Mouse (Mus musculus): ENCODE measurements around the gene D17Wsu92e. TPM values are rescaled to one million over a fixed set of nuclear protein-coding genes. Genes with fewer than 3 reads are reported as not detected.

D17Wsu92e gene
- total RNA-seq, 2 experiments from 2014 or later: 133 to 137 TPM

DNA sequence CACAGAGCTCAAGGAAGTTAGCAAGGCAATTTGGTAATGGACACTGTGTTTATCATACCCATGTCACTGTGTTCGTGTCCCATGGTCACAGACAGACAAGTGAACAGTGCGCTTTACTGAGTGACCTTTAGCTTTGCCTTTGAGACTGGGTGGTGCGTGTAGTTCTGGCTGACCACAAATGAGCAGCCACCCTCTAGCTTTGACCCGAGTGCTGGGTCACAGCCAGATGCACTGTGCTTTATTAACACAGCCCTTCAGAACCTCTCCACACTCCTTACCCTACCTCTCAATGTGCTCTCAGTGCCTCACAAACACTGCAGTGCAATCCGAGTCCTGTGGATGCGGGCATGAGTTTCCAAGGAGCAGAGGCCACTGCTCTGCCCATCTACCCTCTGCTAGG, 27.3 kb downstream of the D17Wsu92e start:
- intact Hi-C loops (cut with DNase I): no loop called here
- no peak for DNase-seq (ENCODE audit: low spot score)

DNA sequence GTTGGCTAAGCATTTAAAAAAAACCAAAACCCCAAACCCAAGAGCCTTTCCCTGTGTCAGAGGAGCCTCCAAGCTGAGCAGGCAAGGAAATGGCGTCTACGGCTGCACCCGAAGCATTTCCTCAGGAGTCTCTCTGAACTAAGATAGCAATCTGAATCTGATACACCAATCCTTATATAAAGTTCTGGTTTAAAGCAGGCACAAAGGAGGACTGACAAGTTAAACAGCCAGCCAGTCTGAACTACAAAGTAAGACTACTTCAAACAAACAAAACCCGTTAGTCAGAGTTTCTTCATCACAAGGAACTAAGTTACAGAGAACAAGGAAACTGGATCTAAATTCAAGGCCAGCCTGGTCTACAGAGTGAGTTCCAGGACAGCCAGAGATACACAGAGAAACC, 27.9 kb downstream of the D17Wsu92e start:
- intact Hi-C loops (cut with DNase I): no loop called here
- DNase-seq (ENCODE audit: low spot score): no peak

DNA sequence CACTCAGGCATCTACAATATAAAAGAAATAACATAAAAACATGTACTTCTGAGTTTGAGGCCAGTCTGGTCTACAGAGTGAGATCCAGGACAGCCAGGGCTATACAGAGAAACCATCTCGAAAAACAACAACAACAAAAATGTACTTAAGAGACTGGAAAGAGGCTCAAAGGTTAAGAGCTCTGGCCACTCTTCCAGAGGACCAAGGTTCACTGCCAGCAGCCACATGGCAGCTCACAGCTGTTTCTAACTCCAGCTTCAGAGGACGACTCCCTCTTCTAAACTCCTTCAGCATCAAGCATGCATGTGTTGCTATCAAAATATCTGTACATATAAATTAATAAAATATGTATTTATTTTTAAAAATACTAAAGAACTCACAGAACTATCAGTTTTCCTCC, 28.9 kb downstream of the D17Wsu92e start:
- intact Hi-C loops (cut with DNase I): no loop called here
- no peak for DNase-seq (ENCODE audit: low spot score)

DNA sequence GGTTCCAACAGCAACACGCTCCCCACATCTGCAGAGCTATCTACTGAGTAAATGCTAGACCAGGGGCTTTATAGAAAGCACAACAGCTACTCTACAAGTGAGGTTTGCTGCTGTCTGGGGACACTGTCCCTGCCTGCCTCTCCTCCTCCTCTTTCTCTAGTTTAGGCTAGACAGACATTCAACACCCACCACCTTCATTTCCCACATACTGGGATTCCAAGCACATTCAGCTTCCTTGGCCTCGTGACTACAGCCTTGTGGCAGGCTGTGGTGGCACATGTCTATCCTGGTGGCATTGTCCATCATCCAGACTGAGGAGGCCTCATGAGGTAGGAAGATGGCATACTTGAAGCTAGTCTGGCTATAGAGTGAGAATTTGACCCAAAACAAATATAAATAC, 29.5 kb downstream of the D17Wsu92e start:
- DNase-seq (ENCODE audit: low spot score): no peak
- intact Hi-C loops (cut with DNase I): no loop called here

DNA sequence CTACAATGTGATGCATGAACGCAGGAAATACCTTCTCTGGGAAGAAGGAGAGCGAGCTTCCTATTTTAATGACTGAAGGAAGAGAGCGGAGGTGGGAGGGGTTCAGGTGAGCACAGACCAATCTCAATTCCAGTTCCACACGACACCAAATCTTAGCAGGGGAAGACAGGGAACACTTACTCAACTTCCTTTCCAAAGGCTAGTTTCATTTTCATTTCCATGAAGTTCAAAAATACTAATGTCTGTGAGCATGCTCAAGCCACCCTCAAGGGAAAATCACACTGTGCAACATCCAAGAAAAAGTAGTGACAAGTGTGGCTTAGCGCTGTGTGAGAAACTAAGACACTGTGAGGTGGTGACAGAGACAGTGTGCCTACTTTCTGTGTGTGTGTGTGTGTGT, 30.4 kb downstream of the D17Wsu92e start:
- intact Hi-C loops (cut with DNase I): no loop called here
- no peak for DNase-seq (ENCODE audit: low spot score)

DNA sequence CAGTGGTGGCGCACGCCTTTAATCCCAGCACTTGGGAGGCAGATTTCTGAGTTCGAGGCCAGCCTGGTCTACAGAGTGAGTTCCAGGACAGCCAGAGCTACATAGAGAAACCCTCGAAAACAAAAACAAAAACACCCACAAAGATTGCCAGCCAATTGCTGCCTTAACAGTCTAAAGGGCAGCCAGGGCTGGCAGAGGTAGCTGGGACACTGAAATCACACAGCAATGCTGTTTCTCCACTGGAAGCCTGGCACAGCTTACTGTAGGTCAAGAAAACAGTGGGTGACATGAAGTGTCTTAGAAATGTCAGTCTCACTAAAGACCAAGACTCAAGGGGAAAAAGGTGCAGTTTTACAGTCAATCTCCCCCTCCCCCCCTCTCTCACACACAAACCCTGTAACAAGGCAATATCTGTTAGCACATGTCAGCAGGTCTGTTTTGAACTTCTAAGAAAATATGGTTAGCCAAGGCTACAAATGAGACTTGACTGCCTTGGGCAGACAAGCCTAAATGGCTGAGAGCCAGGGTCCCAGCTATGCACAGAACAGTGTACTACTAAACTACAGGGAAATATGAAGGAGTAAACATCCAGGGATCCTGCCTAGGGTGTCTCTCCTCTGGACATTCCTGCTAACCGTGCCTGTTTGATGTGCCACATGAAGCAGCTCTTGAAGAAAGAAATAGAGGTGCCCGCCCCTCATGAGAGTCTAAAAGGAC, 31.8 kb downstream of the D17Wsu92e start:
- intact Hi-C loops (cut with DNase I): no loop called here
- no peak for DNase-seq (ENCODE audit: low spot score)

DNA sequence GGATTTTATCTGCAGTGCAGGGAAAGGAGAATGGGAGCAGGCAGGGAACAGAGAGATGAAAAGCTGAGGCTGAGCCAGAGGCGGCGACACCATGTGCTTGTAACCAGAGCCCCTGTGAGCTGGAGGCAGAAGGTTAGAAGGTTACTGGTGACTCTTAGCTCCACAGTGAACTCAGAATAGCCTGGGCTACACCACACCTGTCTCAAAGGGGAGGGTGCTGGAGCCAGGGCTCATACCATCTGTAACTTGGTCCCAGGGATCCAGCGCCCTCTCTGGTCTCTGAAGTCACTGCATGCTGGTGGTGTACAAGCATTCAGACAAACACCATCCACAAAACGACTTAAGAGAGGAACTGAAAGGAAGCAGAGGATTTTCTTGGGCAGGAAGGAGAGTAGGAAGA, 36.9 kb downstream of the D17Wsu92e start:
- no peak for DNase-seq (ENCODE audit: low spot score)
- intact Hi-C loops (cut with DNase I): no loop called here

DNA sequence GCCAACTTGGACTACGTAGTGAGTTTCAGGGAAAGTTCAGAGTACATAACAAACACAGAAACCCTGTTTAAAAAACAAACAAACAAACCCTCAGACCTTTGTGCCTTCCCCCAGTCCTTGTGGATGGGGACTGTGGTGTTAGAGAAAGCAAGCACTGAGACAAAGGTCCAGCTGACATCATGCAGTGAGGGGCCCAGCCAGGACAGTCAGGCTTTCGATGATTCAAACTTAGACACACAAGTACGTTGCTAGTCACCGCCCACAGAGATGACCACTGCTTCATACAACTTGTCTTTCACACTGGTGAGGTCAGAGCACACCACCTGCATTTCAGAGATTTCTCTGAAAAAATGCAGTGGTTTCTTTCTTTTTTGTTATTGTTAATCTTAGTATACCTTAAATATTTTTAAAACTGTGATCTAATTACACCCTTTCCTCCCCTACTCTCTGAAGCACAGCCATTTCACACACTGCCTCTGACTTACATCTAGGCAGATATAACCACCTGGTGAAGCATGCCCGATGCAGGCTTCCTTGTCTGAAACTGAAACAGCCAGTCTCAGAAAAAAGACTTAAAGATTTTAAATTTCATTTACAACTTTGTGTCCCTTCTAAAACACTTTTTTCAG, 39.3 kb downstream of the D17Wsu92e start:
- intact Hi-C loops (cut with DNase I): no loop called here
- no peak for DNase-seq (ENCODE audit: low spot score)

DNA sequence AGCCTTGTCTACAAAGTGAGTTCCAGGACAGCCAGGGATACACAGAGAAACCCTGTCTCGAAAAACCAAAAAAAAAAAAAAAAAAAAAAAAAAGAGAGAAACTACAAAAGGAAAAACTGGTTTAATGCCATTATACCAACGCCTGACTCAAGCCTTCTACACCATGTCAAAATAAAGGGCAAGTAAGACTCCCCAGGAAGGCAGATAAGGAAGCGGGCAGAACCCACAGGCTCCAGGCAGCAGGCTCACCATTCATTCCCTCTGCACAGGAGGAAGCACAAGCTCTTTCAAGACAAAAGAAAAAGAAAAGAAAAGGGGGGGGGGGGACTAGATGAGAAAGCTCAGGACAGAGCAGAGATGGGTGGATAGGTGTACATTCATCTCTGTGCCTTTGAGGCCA, 40.7 kb downstream of the D17Wsu92e start:
- intact Hi-C loops (cut with DNase I): no loop called here
- no peak for DNase-seq (ENCODE audit: low spot score)

DNA sequence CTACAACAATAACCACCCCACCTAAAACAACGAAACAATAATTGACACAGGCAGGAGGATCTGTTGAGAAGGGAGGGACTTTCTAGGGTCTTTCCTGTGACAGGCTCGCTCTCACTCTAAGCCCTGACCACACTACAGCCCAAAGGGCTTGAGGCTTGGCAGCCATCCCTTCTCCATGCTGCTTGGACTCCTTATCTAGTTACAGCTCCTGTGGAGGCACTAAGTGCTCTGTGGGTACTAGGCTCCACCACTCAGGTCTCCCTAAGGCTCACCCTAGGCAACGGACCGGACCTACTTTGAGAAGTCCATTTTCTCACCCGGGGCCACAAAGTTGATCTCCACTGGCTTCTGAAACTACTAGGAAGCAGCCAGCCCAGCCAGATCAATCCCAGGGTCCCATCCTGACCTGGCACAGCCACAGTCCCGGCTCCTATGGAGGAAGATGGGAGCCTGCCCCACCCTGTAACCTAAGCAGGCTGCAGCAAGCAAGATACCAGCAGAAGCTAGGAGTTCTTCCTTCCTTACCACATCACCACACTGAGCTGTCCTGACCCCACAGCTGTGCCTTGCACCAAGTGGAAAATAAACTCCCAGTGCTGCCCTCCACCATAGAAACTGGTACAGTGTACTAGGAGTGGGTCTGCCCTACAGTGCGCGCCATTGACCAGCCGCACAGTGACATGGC, 41.6 kb downstream of the D17Wsu92e start:
- intact Hi-C loops (cut with DNase I): no loop called here

DNA sequence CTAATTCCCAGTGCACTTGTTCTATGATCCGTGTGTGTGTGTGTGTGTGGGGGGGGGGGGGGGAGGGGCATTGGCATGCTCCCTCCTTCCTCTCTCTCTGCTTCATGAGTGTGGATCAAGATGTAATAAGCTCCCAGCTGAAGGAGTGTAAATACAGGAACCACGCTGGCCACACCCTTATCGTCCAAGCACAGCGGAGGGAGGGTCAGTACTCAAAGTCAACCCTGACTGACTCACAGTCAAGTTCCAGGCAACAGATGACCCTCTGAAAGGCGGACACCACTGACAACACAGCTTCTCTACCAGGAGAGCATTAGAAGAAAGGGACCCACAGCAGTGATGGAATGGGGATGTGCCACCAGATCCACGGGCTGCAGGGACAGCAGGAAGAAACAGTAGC, 42.6 kb downstream of the D17Wsu92e start:
- intact Hi-C loops (cut with DNase I): no loop called here
- no peak for DNase-seq (ENCODE audit: low spot score)

More for the DNA sequence above, 41.6 kb downstream of the D17Wsu92e start:
- no peak for DNase-seq (ENCODE audit: low spot score)

DNA sequence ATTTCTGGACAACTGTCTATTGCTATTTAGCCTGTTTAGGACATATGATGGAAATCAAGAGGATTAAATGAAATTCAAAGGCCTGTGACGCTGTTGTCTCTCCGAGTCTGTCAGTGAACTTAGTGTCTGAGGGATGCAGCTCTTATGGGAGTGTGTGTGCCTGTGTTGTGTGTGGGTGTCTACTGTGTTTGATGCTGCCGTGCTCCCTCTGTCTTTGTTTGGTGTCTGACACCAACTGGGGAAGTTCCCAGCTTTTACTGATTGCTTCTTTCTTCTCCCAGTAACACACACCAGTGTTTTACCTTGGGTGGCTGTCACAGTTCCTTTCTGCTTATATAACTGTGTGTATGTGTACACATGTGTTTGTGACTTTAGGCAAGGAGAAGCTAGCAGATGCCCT, 46.2 kb downstream of the D17Wsu92e start:
- intact Hi-C loops (cut with DNase I): no loop called here
- no peak for DNase-seq (ENCODE audit: low spot score)

DNA sequence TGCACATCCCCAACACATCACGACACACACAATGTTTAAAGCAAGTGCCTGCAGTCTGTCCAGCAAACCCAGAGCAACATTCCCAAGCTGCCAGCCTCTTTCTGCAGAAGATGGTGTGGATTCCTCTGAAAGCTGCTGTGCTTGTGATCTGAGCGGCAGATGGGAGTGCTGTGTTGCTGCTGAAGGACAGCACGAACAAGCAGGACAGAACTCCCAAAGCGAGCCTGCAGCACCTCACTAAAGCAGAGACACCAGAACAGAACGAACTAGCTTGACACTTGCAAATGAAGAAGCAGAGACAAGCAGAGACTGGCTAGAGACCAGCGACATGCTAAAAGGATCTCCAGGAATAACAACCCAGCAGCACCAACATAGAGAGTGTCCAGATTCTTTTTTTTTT, 48.8 kb downstream of the D17Wsu92e start:
- intact Hi-C loops (cut with DNase I): no loop called here

DNA sequence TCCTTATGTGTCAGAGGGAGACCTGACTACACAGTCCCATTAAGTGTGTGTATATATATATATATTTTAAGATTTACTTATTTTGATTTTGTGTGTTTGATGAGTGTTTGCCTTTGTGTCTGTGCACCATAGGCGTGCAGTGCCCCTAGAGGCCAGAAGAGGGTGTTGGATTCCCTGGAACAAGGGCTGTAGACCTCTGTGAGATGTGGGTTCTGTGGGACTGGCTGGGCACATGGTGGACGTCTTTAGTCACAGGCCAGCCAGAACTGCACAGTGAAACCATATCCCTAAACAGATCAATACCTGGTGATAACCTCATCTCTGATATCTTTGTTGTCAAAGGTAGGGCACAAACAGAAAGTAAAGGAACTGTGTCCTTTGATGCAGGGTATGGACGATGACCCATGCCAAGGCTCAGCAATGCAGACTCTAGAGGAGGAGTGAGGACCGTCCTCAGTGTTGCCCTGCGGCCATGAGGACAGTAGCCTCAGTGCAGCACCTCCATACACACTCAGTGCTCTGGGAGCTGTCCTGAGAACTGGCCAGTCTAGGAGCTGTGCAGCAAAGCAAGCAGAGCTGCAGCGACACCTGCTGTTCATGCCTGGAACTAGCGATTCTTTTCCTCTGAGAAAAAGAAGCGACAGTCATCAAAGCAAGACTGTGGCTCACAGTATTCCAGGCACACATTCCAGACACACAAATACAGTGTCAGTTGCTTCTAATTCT, 51.5 kb downstream of the D17Wsu92e start:
- intact Hi-C loops (cut with DNase I): loop anchor here (10.0 kb wide), 1 partner anchor 204 kb away; the partner anchor contains the start of gene AI413582
- DNase-seq (ENCODE audit: low spot score): no peak

More for the DNA sequence above, 48.8 kb downstream of the D17Wsu92e start:
- DNase-seq (ENCODE audit: low spot score): no peak

DNA sequence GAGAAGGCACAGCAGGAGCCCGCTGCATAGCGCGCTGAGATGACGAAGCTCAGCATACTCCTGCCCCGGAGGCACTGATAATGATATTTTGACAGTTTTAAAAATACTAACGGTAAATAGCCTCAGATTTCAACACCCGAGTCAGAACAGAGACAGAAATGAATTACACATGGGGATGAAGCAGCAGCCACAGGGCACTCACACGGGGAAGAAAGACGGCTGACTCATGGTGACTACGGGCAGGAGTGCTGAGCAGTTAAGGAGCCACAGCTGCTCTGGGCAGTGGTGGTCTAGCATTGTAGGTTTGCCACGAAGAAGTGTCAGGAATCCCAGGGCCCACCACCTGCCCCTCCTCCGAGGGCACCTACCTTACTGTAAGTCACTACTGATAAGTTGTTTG, 52.9 kb downstream of the D17Wsu92e start:
- intact Hi-C loops (cut with DNase I): loop anchor here (10.0 kb wide), 1 partner anchor 203 kb away; the partner anchor contains the start of gene AI413582

DNA sequence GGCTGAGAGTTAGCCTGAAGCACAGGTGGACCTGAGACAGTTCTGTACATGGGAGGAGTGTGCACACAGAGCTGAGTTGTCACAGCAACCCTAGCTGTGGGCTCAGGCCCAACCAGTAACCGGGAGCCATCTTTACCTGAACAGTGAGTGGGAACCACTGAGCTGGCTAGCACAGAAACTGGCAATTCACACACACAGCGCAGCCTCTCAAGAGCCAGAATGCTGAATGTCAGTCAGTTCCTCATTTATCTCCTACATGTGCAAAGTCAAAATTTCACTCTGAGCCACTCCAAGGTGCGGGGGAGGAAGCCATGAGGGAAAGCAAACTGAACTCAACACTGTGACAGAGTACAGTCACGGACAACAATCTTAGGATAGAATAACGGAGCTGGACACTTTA, 53.3 kb downstream of the D17Wsu92e start:
- intact Hi-C loops (cut with DNase I): loop anchor here (10.0 kb wide), 1 partner anchor 202 kb away; the partner anchor contains the start of gene AI413582
- no peak for DNase-seq (ENCODE audit: low spot score)

More for the DNA sequence above, 52.9 kb downstream of the D17Wsu92e start:
- DNase-seq (ENCODE audit: low spot score): no peak

DNA sequence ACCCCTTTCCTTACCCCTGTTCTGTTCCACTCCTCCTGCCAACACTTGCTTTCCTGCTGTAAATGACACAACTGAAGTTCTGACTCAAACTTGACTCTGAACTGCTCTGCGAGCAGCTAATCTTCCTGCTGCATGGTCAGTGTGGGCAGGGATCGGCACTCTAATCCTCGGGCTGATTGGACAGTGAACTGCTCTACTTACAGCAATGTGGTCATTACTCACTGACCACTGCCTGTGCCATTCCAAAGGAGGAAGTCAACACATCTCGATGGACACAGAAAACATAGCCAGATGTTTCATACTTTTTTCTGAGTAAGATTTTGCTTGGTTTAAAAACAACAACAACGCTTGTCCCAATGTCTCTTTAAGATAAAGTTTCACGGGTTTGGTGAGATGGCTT, 55.4 kb downstream of the D17Wsu92e start:
- DNase-seq (ENCODE audit: low spot score): no peak
- intact Hi-C loops (cut with DNase I): loop anchor here (10.0 kb wide), 1 partner anchor 200 kb away; the partner anchor contains the start of gene AI413582

DNA sequence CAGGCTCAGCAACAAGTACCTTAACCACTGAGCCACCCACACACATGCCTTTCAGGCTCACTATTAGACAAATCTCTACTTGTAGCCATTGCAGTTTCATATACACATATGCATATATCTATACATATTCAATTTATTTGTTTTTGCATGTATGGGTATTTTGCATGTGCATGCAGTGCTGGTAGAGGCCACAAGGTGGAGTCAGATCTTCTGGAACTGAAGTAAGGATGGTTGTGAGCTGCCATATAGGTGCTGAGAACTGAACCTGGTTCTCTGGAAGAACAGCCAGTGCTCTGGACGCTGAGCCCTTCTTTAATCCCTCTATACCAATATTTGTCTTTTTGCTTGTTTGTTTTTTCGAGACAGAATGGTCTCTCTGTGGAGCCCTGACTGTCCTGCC, 56.0 kb downstream of the D17Wsu92e start:
- intact Hi-C loops (cut with DNase I): loop anchor here (5.0 to 10.0 kb wide), 2 partner anchors 112 to 200 kb away; partner anchors contain the start of gene AI413582

DNA sequence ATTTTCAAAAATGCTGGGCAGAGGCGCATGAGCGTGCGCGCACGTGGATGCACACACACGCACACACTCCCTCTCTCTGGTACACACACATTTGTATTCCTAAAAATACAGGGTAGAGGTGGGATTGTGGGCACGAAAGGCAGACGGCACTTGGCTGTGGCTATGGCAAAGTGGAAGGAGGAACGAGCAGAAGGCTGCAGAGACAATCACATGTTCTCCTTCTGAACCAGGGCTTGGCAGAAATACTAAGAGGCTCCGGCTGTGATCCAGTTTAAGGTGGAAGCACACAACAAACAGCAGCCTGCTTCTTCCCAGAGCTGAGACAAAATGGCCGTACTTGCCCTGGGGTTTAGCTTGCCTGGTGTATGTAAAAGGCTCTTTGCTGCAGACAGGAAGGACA, 57.6 kb downstream of the D17Wsu92e start:
- intact Hi-C loops (cut with DNase I): loop anchor here (5.0 to 10.0 kb wide), 2 partner anchors 111 to 198 kb away; partner anchors contain the start of gene AI413582
- no peak for DNase-seq (ENCODE audit: low spot score)

More for the DNA sequence above, 56.0 kb downstream of the D17Wsu92e start:
- no peak for DNase-seq (ENCODE audit: low spot score)

Data from heart, postnatal 25 days (tissue).